Mouse (Mus musculus): ENCODE results near the gene Oosp2. TPM values are rescaled to one million over a fixed set of nuclear protein-coding genes. Genes with fewer than 3 reads are reported as not detected.

Gene Oosp2
- not detected for total RNA-seq (2021)
- long read RNA-seq, experiment 1 = 0 reads
- long read RNA-seq, experiment 2 = 0 reads

DNA sequence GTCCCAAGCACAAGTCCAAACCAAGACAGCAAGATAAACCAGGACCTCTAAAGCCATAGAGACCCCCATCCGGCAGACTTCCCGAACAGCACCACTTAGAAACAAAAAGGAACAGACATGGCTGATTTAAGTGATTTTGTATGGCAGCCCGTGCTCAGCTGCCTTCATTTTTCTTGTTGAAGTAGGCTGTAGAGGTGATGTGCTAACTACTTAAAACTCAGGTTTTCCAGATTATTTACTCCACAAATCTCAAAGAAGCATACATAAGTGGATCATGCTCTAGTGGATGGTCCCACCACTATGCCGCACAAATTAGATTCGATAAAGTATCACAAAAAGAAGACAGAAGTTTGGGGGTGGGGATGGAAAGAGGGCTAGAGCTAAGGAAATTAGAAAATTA, at the start of gene Oosp2:
Gene Oosp2, minus strand, starts transcription at position 101 of the 400 bp plus-strand sequence.
- intact Hi-C loops (cut with DNase I; ENCODE audit: low total_unique reads) = no loop called here
- DNase-seq = no peak

DNA sequence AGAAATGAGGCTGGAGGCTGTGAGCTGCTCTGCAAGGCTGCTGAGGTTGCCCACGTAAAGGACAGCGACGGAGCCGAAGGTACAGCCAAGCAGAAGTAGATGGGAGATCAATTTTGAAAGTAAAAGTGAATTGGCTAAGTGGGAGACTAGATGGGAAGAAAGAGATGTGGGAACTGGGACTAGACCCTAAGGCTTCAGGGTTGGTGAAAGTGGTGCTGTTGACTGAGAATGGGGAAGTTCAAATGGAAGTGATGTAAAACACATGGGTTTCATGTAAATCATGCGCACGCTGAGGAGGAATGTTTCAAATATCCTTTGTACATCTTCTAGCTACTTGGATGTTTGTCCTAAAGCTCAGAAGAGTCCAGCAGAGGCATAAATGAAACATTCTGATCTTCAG, 38.0 kb upstream of the Oosp2 start:
- no peak for DNase-seq
- intact Hi-C loops (cut with DNase I; ENCODE audit: low total_unique reads) = no loop called here

GRCm38 (mm10) chr19:11696755-11697154, 36.4 kb upstream of the Oosp2 start, which contains the start of gene Oosp3:
Gene Oosp3, plus strand, starts transcription at chr19:11697055.
- no peak for DNase-seq

GRCm38 (mm10) chr19:11691454-11691853, 31.1 kb upstream of the Oosp2 start:
- no peak for DNase-seq
- intact Hi-C loops (cut with DNase I; ENCODE audit: low total_unique reads) = no loop called here

More at GRCm38 (mm10) chr19:11696755-11697154, 36.4 kb upstream of the Oosp2 start, which contains the start of gene Oosp3:
- intact Hi-C loops (cut with DNase I; ENCODE audit: low total_unique reads) = no loop called here

GRCm38 (mm10) chr19:11690839-11691238, 30.5 kb upstream of the Oosp2 start, which contains the start of gene Oosp1:
Gene Oosp1, minus strand, starts transcription at chr19:11691150.
- intact Hi-C loops (cut with DNase I; ENCODE audit: low total_unique reads) = no loop called here
- DNase-seq = no peak

GRCm38 (mm10) chr19:11661562-11661961, 1.2 kb upstream of the Oosp2 start:
- no peak for DNase-seq
- intact Hi-C loops (cut with DNase I; ENCODE audit: low total_unique reads) = no loop called here

- no peak for DNase-seq
- intact Hi-C loops (cut with DNase I; ENCODE audit: low total_unique reads) = no loop called here
Observed at GRCm38 (mm10) chr19:11659142-11659541, 1.2 kb downstream of the Oosp2 start.

- no peak for DNase-seq
- intact Hi-C loops (cut with DNase I; ENCODE audit: low total_unique reads) = no loop called here
Observed at GRCm38 (mm10) chr19:11649564-11649963, 10.8 kb downstream of the Oosp2 start.

DNA sequence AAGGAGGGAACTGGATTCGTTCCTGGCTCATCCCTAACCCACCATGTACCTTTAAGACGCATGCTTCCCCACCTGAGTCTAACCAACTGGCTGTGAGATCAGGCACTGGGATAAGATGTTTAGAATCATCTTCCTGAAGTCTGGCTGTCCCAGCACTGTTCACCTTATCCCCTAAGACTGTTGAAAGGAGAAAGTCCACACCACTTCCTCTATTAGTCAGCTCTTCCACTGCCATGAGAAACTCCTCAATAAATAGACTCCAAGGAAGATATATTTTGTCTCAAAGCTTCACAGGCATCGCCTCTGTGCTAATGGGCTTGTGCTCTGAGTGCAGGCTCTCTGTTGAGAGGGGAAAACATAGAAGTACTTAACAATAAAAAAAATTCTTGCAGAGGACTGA, 14.2 kb downstream of the Oosp2 start:
- DNase-seq = no peak
- intact Hi-C loops (cut with DNase I; ENCODE audit: low total_unique reads) = no loop called here

DNA sequence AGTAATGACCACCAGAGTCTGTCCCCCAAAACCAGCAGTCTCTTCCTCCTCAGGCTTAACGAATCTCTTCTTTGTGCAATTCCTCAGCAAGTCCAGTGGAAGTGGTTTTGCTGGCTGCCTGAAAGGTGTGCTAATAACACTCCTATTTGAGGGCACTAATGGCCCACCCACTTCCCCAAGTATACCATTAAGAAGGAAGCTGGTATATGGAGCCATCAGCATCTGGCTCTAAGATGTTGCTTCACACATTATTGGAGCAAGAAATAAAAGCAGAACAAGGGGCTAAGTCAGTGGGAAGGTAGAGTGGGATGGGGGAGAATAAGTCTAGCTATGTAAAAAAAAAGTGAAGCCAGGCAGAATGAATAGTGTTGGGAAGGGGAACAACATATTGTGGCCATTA, 19.6 kb downstream of the Oosp2 start, which contains the start of gene Ms4a3:
Gene Ms4a3, minus strand, starts transcription at position 120 of the 400 bp plus-strand sequence.
- intact Hi-C loops (cut with DNase I; ENCODE audit: low total_unique reads) = no loop called here
- no peak for DNase-seq

GRCm38 (mm10) chr19:11639038-11639437, 21.3 kb downstream of the Oosp2 start:
- intact Hi-C loops (cut with DNase I; ENCODE audit: low total_unique reads) = no loop called here
- no peak for DNase-seq

DNA sequence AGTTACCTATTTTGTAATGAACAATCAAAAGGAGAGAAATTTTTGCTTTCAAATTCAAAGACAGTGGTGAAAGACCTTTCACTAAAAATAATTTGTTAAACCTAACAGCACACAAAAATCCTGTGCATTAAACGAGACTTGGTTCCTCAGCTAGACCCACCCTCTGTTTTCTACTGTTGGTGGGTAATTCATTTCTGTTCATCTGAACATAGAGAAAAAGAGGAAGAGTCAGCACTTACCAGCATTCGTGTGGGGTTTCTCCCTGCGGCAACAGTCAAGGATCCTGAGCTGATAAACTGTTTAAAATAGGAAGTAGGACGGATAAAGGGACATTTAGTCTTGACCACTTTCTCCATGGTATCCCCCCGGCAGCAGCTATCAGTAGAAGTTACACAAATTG, 24.8 kb downstream of the Oosp2 start:
- intact Hi-C loops (cut with DNase I; ENCODE audit: low total_unique reads) = no loop called here
- DNase-seq = no peak

- DNase-seq = no peak
- intact Hi-C loops (cut with DNase I; ENCODE audit: low total_unique reads) = no loop called here
Observed at GRCm38 (mm10) chr19:11634330-11634729, 26.0 kb downstream of the Oosp2 start.

DNA sequence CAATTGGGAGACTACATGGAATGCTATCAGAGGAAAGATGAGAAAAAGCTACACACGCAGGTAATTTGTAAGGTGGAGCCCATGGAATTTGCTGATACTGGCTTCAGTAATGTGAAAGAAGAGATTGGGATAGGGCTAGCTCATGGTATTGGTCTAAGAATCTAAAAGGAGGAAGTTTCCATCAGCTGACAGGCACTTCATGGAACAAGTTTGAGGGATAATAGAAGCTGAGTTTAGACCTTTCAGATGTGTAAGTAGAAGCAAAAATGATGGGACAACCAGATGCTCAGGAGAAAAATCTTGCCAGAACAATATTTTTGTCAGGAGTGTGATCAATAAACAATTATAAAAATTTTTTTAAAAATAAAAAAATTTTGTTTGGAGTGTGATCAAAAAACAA, 26.6 kb downstream of the Oosp2 start:
- intact Hi-C loops (cut with DNase I; ENCODE audit: low total_unique reads) = no loop called here
- no peak for DNase-seq

DNA sequence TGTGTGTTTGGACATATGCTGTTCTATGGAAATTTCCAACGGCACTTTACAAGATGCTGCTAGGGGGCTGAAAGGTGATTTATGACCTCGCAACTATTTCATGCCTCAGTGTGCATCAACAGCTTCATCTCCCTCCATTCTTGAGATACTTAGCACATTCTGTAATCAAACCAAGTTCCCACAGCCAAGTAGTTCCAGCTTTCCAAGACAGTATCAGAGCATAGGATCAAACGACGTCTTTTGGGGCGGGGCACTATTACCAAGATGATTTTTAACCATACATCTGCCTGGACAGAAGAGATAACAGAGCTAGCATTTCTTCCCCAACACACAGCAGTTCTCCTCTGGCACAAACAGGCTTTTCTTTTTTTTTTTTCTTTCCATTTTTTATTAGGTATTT, 35.1 kb downstream of the Oosp2 start:
- intact Hi-C loops (cut with DNase I; ENCODE audit: low total_unique reads) = no loop called here

DNA sequence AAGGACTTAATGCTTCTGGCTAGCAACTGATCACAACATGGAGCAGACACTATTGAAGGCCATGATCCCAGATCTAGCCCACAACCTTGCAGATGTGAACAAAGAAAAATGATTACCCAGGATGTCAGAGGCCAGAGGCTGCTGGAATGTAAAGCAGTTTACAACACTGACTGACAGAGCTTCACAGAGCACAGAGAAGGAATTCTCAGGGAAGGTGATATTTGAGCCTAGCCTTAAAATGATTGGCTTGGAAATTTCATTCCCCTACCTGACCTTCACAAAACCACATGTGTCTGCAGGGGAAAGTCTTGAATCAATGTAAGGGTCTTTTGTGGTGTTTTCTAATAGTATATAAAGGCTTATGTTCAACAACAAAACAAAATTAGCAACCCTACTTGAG, 35.6 kb downstream of the Oosp2 start:
- intact Hi-C loops (cut with DNase I; ENCODE audit: low total_unique reads) = no loop called here
- no peak for DNase-seq

More for the DNA sequence above, 35.1 kb downstream of the Oosp2 start:
- no peak for DNase-seq

GRCm38 (mm10) chr19:11623551-11623950, 36.8 kb downstream of the Oosp2 start, which contains the start of gene Ms4a2:
Gene Ms4a2, minus strand, starts transcription at chr19:11623719.
- intact Hi-C loops (cut with DNase I; ENCODE audit: low total_unique reads) = no loop called here
- DNase-seq = no peak

GRCm38 (mm10) chr19:11617983-11618382, 42.4 kb downstream of the Oosp2 start:
- no peak for DNase-seq
- intact Hi-C loops (cut with DNase I; ENCODE audit: low total_unique reads) = no loop called here

DNA sequence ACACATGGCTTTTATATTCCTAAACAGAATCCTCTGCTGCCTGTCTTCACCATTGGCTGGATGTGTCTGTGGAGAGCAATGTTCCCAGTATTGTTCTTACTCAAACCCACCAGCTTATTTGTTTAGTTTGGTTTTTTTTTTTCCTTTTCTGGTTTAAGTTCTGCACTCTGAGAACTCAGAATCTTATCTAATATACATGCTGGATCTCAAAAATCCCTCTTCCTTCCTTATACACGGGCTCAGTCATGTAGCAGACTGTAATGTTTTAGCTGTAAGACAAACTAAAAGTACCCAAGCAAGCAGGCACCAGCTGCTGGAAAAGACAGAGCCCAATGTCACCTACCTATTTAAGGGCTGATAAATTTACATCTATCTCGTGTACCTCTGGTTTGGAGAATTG, 45.6 kb downstream of the Oosp2 start:
- no peak for DNase-seq
- intact Hi-C loops (cut with DNase I; ENCODE audit: low total_unique reads) = no loop called here

DNA sequence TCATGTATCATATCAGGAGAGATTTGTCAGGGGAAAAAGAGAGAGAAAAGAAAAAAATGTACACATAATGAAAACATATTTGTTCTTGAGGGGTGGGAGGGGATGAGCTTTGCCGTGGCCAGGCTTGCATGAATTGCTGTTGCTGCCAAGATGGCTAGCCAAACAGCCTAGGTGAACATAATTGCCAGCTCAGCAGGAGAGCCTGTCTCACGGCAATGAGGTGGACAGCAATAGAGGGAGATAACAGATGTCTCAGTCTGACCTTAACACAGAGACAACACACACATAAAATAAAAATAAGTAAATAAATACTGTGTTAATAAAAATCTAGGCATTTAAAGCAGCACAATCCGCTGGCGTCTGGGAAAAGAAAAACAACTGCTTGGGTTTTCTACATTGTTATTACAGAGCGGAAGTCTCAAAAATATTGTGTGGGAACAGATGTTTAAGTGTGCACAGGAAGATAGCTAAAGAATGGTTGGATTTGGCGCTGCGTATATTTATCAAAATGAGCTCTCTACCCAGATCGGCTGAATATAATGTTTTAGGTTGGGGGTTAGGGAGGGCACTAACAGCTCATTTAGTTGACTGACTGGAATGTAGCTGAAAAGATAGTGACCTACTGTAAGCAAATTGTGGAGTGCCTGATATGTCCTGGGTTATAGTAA, 46.4 kb downstream of the Oosp2 start:
- DNase-seq = no peak
- intact Hi-C loops (cut with DNase I; ENCODE audit: low total_unique reads) = no loop called here

- DNase-seq = no peak
- intact Hi-C loops (cut with DNase I; ENCODE audit: low total_unique reads) = no loop called here
Observed at GRCm38 (mm10) chr19:11613084-11613483, 47.3 kb downstream of the Oosp2 start.
